Mouse (Mus musculus): ENCODE data around the gene Gnl1. TPM values are rescaled to one million over a fixed set of nuclear protein-coding genes. Genes with fewer than 3 reads are reported as not detected.
"Not testable (repeated sequence)": the region's sequence is repeated elsewhere in the genome, so short reads cannot be mapped to it uniquely, and the experiment has no call there.

Gnl1 gene
- polyA plus RNA-seq, 1 experiment from 2014 or later: 37.6 TPM

DNA sequence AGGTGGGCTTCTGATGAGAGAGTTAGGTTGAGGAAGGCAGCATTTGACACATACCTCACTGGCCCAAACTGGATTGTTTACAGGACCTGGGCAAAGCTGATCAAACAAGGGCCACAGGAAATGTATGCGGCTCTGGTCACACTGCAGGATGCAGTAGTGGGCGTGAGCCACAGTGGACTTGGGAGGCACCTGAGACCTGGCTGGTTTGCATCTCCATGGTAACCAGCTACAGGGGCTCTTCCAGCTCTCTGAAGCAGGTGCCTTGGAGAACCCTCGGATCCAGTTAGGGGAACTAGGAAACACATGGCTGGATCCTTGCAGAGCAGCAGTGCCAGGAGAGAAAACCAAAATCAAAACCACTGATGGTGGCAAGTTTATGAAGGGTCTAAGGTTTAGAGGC is 54.9 kb downstream of the Gnl1 start:
- not testable (repeated sequence) for H3K27me3 ChIP-seq (ENCODE audit: control insufficient read depth, insufficient read depth, low read length); H3K4me1 ChIP-seq (ENCODE audit: control insufficient read depth, insufficient read depth, low read length); H3K9ac ChIP-seq (replicated peaks; ENCODE audit: low read depth, low read length); H3K4me2 ChIP-seq (replicated peaks; ENCODE audit: low read depth, low read length); H3K4me3 ChIP-seq (ENCODE audit: low read depth, low read length); H3K27ac ChIP-seq (ENCODE audit: low read length); H3K36me3 ChIP-seq (ENCODE audit: control insufficient read depth, insufficient read depth, low read length); H3K9me3 ChIP-seq (ENCODE audit: control insufficient read depth, low read depth, low read length); ATAC-seq (ENCODE audit: insufficient number of reproducible peaks, insufficient read depth, low FRiP score, low read depth)
- WGBS: 40% methylated on average over 3 of the region's 3 CpGs

DNA sequence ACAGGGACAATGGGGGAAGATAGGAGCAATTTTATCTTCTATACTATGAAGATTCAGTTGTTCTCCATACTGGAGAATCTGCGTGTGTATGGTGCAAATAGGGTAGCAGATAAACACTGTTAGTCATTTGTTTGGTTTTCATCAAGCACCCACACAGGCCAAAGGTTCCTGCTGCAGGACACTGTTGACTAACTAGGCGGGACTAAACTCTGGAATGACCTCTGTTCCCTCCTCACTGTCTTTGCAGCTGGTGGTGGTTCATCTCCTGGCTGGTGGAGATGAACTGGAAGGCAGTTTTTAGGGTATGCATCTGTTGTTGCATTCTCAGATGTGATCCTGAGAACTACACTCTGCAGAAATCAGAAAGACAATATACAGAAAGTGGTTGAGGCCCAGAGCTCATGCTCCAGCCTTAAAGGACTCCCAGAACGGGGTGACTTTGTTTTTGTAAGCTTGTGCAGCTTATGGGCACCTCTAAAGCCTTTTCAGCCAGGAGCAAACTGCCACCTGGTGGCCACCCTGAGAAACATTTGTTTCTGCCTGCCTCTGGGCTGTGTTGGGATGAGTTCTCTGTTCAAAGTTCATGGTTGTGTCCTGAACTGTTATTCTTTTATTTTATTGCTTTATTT is 55.5 kb downstream of the Gnl1 start:
- not testable (repeated sequence) for H3K9ac ChIP-seq (replicated peaks; ENCODE audit: low read depth, low read length); H3K4me2 ChIP-seq (replicated peaks; ENCODE audit: low read depth, low read length); H3K4me3 ChIP-seq (ENCODE audit: low read depth, low read length); H3K4me1 ChIP-seq (ENCODE audit: control insufficient read depth, insufficient read depth, low read length); H3K27me3 ChIP-seq (ENCODE audit: control insufficient read depth, insufficient read depth, low read length); H3K36me3 ChIP-seq (ENCODE audit: control insufficient read depth, insufficient read depth, low read length); ATAC-seq (ENCODE audit: insufficient number of reproducible peaks, insufficient read depth, low FRiP score, low read depth); H3K27ac ChIP-seq (ENCODE audit: low read length); H3K9me3 ChIP-seq (ENCODE audit: control insufficient read depth, low read depth, low read length)
- 25% methylated on average over 3 of the region's 3 CpGs for WGBS

DNA sequence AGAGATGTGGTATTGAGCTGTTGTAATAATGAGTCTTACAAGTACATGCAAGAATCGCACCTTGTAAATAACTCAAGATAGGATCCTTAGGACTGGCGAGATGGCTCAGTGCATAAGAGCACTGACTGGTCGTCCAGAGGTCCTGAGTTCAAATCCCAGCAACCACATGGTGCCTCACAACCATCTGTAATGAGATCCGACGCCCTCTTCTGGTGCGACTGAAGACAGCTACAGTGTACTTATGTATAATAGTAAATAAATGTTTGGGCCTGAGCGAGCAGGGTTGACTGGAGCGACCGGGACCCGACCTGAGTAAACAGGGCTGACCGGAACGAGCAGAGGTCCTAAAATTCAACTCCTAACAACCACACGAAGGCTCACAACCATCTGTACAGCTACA is 56.5 kb downstream of the Gnl1 start:
- H3K4me3 ChIP-seq (ENCODE audit: low read depth, low read length); H3K27me3 ChIP-seq (ENCODE audit: control insufficient read depth, insufficient read depth, low read length); H3K36me3 ChIP-seq (ENCODE audit: control insufficient read depth, insufficient read depth, low read length); H3K9me3 ChIP-seq (ENCODE audit: control insufficient read depth, low read depth, low read length); H3K9ac ChIP-seq (replicated peaks; ENCODE audit: low read depth, low read length); H3K4me1 ChIP-seq (ENCODE audit: control insufficient read depth, insufficient read depth, low read length); H3K4me2 ChIP-seq (replicated peaks; ENCODE audit: low read depth, low read length); H3K27ac ChIP-seq (ENCODE audit: low read length); ATAC-seq (ENCODE audit: insufficient number of reproducible peaks, insufficient read depth, low FRiP score, low read depth): not testable (repeated sequence)
- WGBS: 82% methylated on average over 13 of the region's 13 CpGs

MicroRNAs encoded within 50 kb of the gene (microRNA counts, 519-probe panel; counts per million panel counts)
- microRNA mmu-miR-877: 1,826 counts per million, percentile 14 among the panel's probes with 10 or more counts

Small RNAs within 50 kb of the gene (microRNA-seq; reads per million reads assigned to microRNA genes)
- gene Mir877: 67.6 reads per million, percentile 42 among the genes with 10 or more reads in this experiment

Other genes starting within 250 kb of the Gnl1 start
- gene Ier3, start 158.2 kb upstream of the Gnl1 start, polyA plus RNA-seq (2014; fragmentation: Nextera tagmentation; extraction: Ambion mirVana): 3.7 and 5.4 TPM in 2 replicates
- 42.8 and 44.2 TPM in 2 replicates for gene Flot1, start 156.6 kb upstream of the Gnl1 start, polyA plus RNA-seq (2014; fragmentation: Nextera tagmentation; extraction: Ambion mirVana)
- gene Tubb5, start 141.5 kb upstream of the Gnl1 start, polyA plus RNA-seq (2014; fragmentation: Nextera tagmentation; extraction: Ambion mirVana): 932 and 983 TPM in 2 replicates
- 18.7 and 19.2 TPM in 2 replicates for gene Mdc1, start 138.3 kb upstream of the Gnl1 start, polyA plus RNA-seq (2014; fragmentation: Nextera tagmentation; extraction: Ambion mirVana)
- 65.3 and 67.1 TPM in 2 replicates for gene Nrm, start 118.5 kb upstream of the Gnl1 start, polyA plus RNA-seq (2014; fragmentation: Nextera tagmentation; extraction: Ambion mirVana)
- 18.8 and 20.1 TPM in 2 replicates for gene Ppp1r18, start 114.3 kb upstream of the Gnl1 start, polyA plus RNA-seq (2014; fragmentation: Nextera tagmentation; extraction: Ambion mirVana)
- 34.0 and 38.0 TPM in 2 replicates for gene Dhx16, start 100.0 kb upstream of the Gnl1 start, polyA plus RNA-seq (2014; fragmentation: Nextera tagmentation; extraction: Ambion mirVana)
- 26.7 and 29.8 TPM in 2 replicates for gene 2310061I04Rik, start 82.4 kb upstream of the Gnl1 start, polyA plus RNA-seq (2014; fragmentation: Nextera tagmentation; extraction: Ambion mirVana)
- 84.1 and 98.6 TPM in 2 replicates for gene Atat1, start 69.8 kb upstream of the Gnl1 start, polyA plus RNA-seq (2014; fragmentation: Nextera tagmentation; extraction: Ambion mirVana)
- 72.2 and 83.6 TPM in 2 replicates for gene Mrps18b, start 63.5 kb upstream of the Gnl1 start, polyA plus RNA-seq (2014; fragmentation: Nextera tagmentation; extraction: Ambion mirVana)
- gene Ppp1r10, start 63.4 kb upstream of the Gnl1 start, polyA plus RNA-seq (2014; fragmentation: Nextera tagmentation; extraction: Ambion mirVana): 32.6 and 35.4 TPM in 2 replicates
- gene Abcf1, start 10.1 kb upstream of the Gnl1 start, polyA plus RNA-seq (2014; fragmentation: Nextera tagmentation; extraction: Ambion mirVana): 88.0 and 92.7 TPM in 2 replicates
- 26.9 and 30.6 TPM in 2 replicates for gene Prr3, start 385 bp downstream of the Gnl1 start, polyA plus RNA-seq (2014; fragmentation: Nextera tagmentation; extraction: Ambion mirVana)
- 3.3 and 5.3 TPM in 2 replicates for gene H2-T24, start 40.7 kb downstream of the Gnl1 start, polyA plus RNA-seq (2014; fragmentation: Nextera tagmentation; extraction: Ambion mirVana)
- 8.4 and 10.6 TPM in 2 replicates for gene H2-T23, start 53.0 kb downstream of the Gnl1 start, polyA plus RNA-seq (2014; fragmentation: Nextera tagmentation; extraction: Ambion mirVana)
- 19.3 and 21.8 TPM in 2 replicates for gene H2-T22, start 62.9 kb downstream of the Gnl1 start, polyA plus RNA-seq (2014; fragmentation: Nextera tagmentation; extraction: Ambion mirVana)
- not detected in 2 replicates for gene Gm6034, start 63.1 kb downstream of the Gnl1 start, polyA plus RNA-seq (2014; fragmentation: Nextera tagmentation; extraction: Ambion mirVana)
- not detected in 2 replicates for gene Gm11127, start 78.5 kb downstream of the Gnl1 start, polyA plus RNA-seq (2014; fragmentation: Nextera tagmentation; extraction: Ambion mirVana)
- not detected in 2 replicates for gene Gm19684, start 141.8 kb downstream of the Gnl1 start, polyA plus RNA-seq (2014; fragmentation: Nextera tagmentation; extraction: Ambion mirVana)
- gene Gm7030, start 149.6 kb downstream of the Gnl1 start, polyA plus RNA-seq (2014; fragmentation: Nextera tagmentation; extraction: Ambion mirVana): not detected in 2 replicates
- gene Gm8909, start 188.7 kb downstream of the Gnl1 start, polyA plus RNA-seq (2014; fragmentation: Nextera tagmentation; extraction: Ambion mirVana): 2.0 and 3.0 TPM in 2 replicates
- not detected in 2 replicates for gene H2-T3, start 210.4 kb downstream of the Gnl1 start, polyA plus RNA-seq (2014; fragmentation: Nextera tagmentation; extraction: Ambion mirVana)

Data from stomach, embryonic 14.5 days (tissue).